In the genomic region with DNA sequence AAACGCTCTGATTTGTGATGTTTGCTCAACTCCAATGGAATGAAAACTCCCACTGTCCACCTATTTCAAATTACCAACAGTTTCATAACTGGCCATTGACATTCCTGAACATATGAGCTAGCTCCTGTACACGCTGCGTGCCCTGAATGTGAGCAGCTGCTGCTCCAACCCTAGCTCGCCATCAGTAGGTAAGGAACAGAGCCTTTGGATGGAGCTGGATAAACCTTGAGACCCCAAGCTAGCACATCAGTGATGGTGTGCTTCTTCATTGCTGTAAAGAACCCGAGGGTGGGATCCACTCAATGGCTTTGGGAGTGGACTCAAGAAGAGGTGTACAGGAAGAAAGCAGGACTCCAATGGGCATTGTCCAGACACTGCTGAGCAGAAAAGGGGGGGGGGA, we compare ENCODE assay signal across 26 mouse cellular contexts.
"Had no signal": no experiment of that assay in that cellular context is flagged by ENCODE, and none has a peak within 500 bp of the region (broad histone marks: within the 10 kb centered on the region; RNA-seq: fewer than 3 reads in every experiment).

No protein-coding gene starts in this region.

- H3K27ac ChIP-seq: embryonic facial prominence, embryonic 10.5 days; embryonic facial prominence, embryonic 12.5 days; embryonic facial prominence, embryonic 13.5 days; embryonic facial prominence, embryonic 15.5 days; forebrain, embryonic 10.5 days; forebrain, embryonic 12.5 days; forebrain, embryonic 13.5 days; forebrain, embryonic 15.5 days; gastrocnemius, adult 2 months; heart, adult 2 months had no signal

- H3K27me3 ChIP-seq: embryonic facial prominence, embryonic 12.5 days; embryonic facial prominence, embryonic 13.5 days; embryonic facial prominence, embryonic 15.5 days; forebrain, embryonic 12.5 days; forebrain, embryonic 13.5 days; forebrain, embryonic 15.5 days had no signal

- H3K9me3 ChIP-seq: embryonic facial prominence, embryonic 10.5 days; embryonic facial prominence, embryonic 12.5 days; embryonic facial prominence, embryonic 13.5 days; embryonic facial prominence, embryonic 15.5 days; forebrain, embryonic 10.5 days; forebrain, embryonic 12.5 days; forebrain, embryonic 13.5 days; forebrain, embryonic 15.5 days had no signal

- DNase-seq: cerebellum, adult 18-20 months; cerebellum, adult 2 months; cerebellum, adult 8-10 months; cerebellum, adult 9-10 months; cerebellum, adult 9-11 months; cerebellum, postnatal 10 days; cerebellum, postnatal 14 days; cerebellum, postnatal 25 days; cerebellum, postnatal 36 days; embryo, embryonic 11 days; forebrain, postnatal 0 days; gastrocnemius, adult 2 months; gastrocnemius, postnatal 10 days; gastrocnemius, postnatal 14 days; gastrocnemius, postnatal 25 days; gastrocnemius, postnatal 36 days; heart, adult 2 months had no signal

- H3K4me3 ChIP-seq: embryonic facial prominence, embryonic 10.5 days; embryonic facial prominence, embryonic 12.5 days; embryonic facial prominence, embryonic 13.5 days; embryonic facial prominence, embryonic 15.5 days; erythroblast, embryonic 14.5 days; forebrain, embryonic 10.5 days; forebrain, embryonic 12.5 days; forebrain, embryonic 13.5 days; forebrain, embryonic 15.5 days; gastrocnemius, adult 2 months; heart, adult 2 months had no signal

- H3K36me3 ChIP-seq: embryonic facial prominence, embryonic 10.5 days; embryonic facial prominence, embryonic 12.5 days; embryonic facial prominence, embryonic 13.5 days; embryonic facial prominence, embryonic 15.5 days; forebrain, embryonic 10.5 days; forebrain, embryonic 12.5 days; forebrain, embryonic 15.5 days had no signal

- H3K4me1 ChIP-seq: embryonic facial prominence, embryonic 10.5 days; embryonic facial prominence, embryonic 12.5 days; embryonic facial prominence, embryonic 13.5 days; embryonic facial prominence, embryonic 15.5 days; forebrain, embryonic 12.5 days; forebrain, embryonic 13.5 days; forebrain, embryonic 15.5 days had no signal
